Mouse (Mus musculus): ENCODE data around the gene Kctd12. TPM values are rescaled to one million over a fixed set of nuclear protein-coding genes. Genes with fewer than 3 reads are reported as not detected.

The Kctd12 gene
- 10.7 and 25.5 TPM in 2 replicates for polyA plus RNA-seq (2012; rRNA removed)

DNA sequence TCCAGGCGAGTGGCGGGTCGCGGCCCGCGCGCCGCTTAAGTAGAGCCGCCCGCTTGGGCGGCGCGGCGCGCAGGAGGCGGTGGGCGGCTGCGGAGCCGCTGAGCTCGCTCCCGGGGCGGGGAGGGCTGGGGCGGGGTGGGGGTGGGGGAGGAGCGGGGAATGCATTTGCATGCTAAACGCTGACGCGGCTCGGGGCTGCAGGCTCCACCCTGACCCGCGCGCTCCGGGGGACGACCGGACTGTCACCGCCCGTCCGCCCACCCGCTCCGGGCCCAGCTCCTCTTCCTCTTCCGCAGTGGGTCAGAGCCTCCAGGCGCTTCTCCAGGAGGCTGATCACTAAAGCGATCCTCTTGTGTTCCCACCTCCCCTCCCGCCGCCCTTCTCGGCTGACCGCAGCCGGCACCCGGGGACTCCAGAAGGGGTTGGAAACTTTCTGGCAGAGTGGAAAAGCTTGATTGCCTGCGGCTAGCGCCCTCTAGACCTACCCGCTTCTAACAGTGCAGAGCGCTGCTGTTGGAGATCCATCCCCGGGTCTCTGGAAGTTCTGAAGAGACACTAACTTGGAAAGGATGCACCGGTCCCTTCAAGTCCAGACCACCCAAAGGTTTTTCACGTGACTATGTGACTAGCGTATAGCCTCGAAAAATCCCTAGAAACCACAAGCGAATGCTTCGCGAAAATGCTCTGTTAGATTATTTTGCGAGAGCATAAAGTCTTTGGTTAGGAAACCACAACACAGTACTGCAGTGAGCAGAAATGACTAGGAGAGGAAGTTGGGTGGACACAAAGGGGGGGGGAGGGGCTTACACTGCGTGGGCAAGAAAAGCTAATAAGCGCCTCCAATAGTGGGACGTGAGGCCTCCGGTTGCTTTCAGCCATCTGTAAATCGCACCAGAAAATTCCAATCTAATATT is at the start of gene Kctd12:
Kctd12 (minus strand) TSS at position 11 of the 914 bp plus-strand sequence.
- peak within 1 kb of the TSS; percentile 62 for H3K27ac ChIP-seq (ENCODE audit: insufficient read depth, low read depth, low read length)
- 2% methylated on average over 62 of the region's 66 CpGs for WGBS
- no peaks in the 10 kb centered on the region for H3K27me3 ChIP-seq (ENCODE audit: control insufficient read depth, insufficient read depth, low read length)
- no peaks in the 10 kb centered on the region; the same call in 1 of the 2 replicates for H3K4me1 ChIP-seq (ENCODE audit: control insufficient read depth, insufficient read depth, insufficient read length, low read length)
- TF ChIP-seq CTCF (IDR thresholded peaks at IDR 0.05; ENCODE audit: extremely low read depth, insufficient read length, insufficient replicate concordance, low read depth, low read length) (peak; percentile 50; the same call in 1 of the 2 replicates), POLR2A (IDR thresholded peaks at IDR 0.05; ENCODE audit: low read depth, low read length) (no peak; the same call in 1 of the 2 replicates)
- H3K4me3 ChIP-seq (ENCODE audit: low read depth, low read length), result peak within 1 kb of the TSS; percentile 75
- H3K36me3 ChIP-seq (ENCODE audit: control insufficient read depth, insufficient read depth, low read length), result no peaks in the 10 kb centered on the region

DNA sequence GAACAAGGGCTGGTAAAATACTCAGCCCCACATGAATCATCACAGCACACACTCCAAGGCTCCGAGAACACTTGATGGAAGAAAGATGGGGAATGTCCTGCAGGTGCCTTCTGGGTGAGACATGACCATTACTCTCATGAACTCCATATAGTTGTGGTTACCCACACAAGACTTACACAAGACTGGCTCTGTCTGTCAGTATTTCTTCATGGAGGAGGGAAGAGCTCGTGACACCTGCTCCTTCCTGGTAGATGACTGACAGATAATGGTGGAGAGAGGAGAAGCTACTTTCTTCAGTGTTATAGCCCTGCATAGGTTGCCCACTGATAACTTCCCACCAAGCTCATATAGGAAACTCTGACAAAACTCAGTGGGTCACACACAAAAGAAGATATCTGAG is 46.8 kb upstream of the Kctd12 start:
- H3K4me3 ChIP-seq (ENCODE audit: low read depth, low read length), result no peak overlapping the region
- no peaks in the 10 kb centered on the region for H3K4me1 ChIP-seq (ENCODE audit: control insufficient read depth, insufficient read depth, insufficient read length, low read length)
- 71% methylated on average over 2 of the region's 2 CpGs for WGBS
- H3K27me3 ChIP-seq (ENCODE audit: control insufficient read depth, insufficient read depth, low read length), result no peaks in the 10 kb centered on the region
- no peak overlapping the region for H3K27ac ChIP-seq (ENCODE audit: insufficient read depth, low read depth, low read length)
- TF ChIP-seq CTCF (IDR thresholded peaks at IDR 0.05; ENCODE audit: extremely low read depth, insufficient read length, insufficient replicate concordance, low read depth, low read length) (no peak), POLR2A (IDR thresholded peaks at IDR 0.05; ENCODE audit: low read depth, low read length) (no peak)
- H3K36me3 ChIP-seq (ENCODE audit: control insufficient read depth, insufficient read depth, low read length), result no peaks in the 10 kb centered on the region

DNA sequence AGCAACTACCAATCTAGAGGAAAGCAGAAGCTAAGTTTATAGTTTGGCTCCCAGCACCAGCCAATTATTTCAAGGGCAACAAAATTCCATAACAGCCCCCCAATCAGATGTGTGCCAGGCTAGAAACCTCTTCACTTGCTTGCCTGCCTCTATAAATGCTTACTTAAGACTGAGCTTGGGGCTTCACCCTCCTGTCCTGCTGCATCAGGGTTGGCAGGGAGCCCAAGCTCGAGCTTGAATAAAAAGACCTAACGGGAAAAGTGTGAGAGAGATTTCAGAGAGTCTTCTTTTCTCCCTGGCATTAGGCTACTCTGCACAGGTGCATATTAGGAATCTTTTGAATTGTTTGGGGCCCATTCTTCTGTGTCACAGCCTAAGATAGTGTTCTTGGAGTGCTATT is 37.6 kb upstream of the Kctd12 start:
- Histone ChIP-seq H3K27ac (ENCODE audit: insufficient read depth, low read depth, low read length) (no peak overlapping the region), H3K4me3 (ENCODE audit: low read depth, low read length) (no peak overlapping the region), H3K36me3 (ENCODE audit: control insufficient read depth, insufficient read depth, low read length) (no peaks in the 10 kb centered on the region), H3K27me3 (ENCODE audit: control insufficient read depth, insufficient read depth, low read length) (no peaks in the 10 kb centered on the region), H3K4me1 (ENCODE audit: control insufficient read depth, insufficient read depth, insufficient read length, low read length) (no peaks in the 10 kb centered on the region)
- WGBS, result 33% methylated on average over 2 of the region's 2 CpGs
- TF ChIP-seq CTCF (IDR thresholded peaks at IDR 0.05; ENCODE audit: extremely low read depth, insufficient read length, insufficient replicate concordance, low read depth, low read length) (no peak), POLR2A (IDR thresholded peaks at IDR 0.05; ENCODE audit: low read depth, low read length) (no peak)

DNA sequence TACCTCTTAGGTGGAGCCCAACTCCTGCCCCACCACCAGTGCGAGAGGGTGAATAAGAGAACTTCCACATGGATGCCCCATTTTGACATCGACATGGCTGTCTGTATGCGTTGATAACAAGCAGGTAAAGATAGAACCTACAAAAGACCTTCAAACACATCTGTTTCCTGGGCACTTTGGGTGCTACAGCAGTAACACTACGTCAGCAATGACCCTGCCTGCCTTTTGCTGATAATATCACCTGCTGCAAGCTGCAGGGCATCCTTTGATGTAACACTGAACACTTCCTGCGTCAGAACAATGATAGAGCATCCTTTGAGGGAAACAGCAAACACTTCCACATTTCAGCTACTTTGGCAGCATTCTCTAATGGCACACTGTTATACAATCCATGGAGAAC is 34.6 kb upstream of the Kctd12 start:
- 56% methylated on average over 5 of the region's 5 CpGs for WGBS
- no peaks in the 10 kb centered on the region for H3K27me3 ChIP-seq (ENCODE audit: control insufficient read depth, insufficient read depth, low read length)
- H3K4me1 ChIP-seq (ENCODE audit: control insufficient read depth, insufficient read depth, insufficient read length, low read length), result no peaks in the 10 kb centered on the region
- no peaks in the 10 kb centered on the region for H3K36me3 ChIP-seq (ENCODE audit: control insufficient read depth, insufficient read depth, low read length)
- no peak overlapping the region for H3K27ac ChIP-seq (ENCODE audit: insufficient read depth, low read depth, low read length)
- no peak overlapping the region for H3K4me3 ChIP-seq (ENCODE audit: low read depth, low read length)
- TF ChIP-seq POLR2A (IDR thresholded peaks at IDR 0.05; ENCODE audit: low read depth, low read length) (no peak), CTCF (IDR thresholded peaks at IDR 0.05; ENCODE audit: extremely low read depth, insufficient read length, insufficient replicate concordance, low read depth, low read length) (no peak)

DNA sequence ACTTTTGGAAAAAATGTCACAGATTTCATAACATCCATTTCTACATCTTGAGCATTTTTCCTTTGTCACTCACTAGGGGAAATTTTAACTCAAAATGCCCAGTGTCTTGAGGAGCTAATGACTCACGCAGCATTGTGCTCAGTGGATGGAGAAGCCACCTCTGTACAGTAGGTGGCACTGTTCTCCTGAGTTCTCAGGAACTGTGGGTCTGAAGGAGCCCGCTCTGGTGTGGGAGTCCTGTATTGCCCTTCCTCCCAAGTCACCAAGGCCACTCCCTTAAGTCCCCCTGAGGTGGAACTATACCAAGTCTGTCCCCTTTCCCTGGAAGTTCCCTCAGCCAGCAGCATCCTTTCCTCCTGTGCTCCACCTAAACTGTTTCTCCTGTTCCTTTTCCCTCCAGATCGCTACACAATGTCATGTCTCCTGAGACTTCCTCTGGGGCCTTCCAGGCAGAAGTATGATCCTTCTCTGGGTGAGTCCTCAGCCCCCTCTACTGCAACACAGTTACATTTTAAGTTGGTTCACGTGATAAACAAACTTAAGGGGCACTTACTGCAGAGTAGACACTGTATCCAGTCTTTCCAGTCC is 30.2 kb upstream of the Kctd12 start:
- Histone ChIP-seq H3K27ac (ENCODE audit: insufficient read depth, low read depth, low read length) (no peak overlapping the region), H3K4me3 (ENCODE audit: low read depth, low read length) (no peak overlapping the region), H3K36me3 (ENCODE audit: control insufficient read depth, insufficient read depth, low read length) (no peaks in the 10 kb centered on the region), H3K27me3 (ENCODE audit: control insufficient read depth, insufficient read depth, low read length) (no peaks in the 10 kb centered on the region), H3K4me1 (ENCODE audit: control insufficient read depth, insufficient read depth, insufficient read length, low read length) (no peaks in the 10 kb centered on the region)
- TF ChIP-seq POLR2A (IDR thresholded peaks at IDR 0.05; ENCODE audit: low read depth, low read length) (no peak), CTCF (IDR thresholded peaks at IDR 0.05; ENCODE audit: extremely low read depth, insufficient read length, insufficient replicate concordance, low read depth, low read length) (peak; percentile 75; the same call in 1 of the 2 replicates)
- 24% methylated on average over 4 of the region's 4 CpGs for whole genome bisulfite sequencing

DNA sequence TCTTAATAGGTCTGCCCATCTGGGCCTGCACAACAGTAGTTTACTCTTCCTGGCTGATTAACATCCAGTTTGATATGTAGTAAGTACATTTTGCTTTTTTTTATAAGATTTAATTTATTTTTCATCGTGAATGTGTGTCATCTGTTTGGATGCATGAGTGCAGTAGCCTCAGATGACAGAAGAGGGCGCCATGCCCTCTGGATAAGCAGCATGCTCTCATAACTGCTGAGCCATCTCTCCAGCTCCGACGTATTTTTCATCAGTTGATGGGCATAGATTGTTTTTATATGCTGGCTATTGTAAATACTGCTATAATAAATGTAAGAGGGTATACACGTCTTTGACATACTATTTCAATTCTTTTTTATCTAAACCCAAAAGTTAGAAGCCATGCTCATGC is 29.3 kb upstream of the Kctd12 start:
- Histone ChIP-seq H3K27me3 (ENCODE audit: control insufficient read depth, insufficient read depth, low read length) (no peaks in the 10 kb centered on the region), H3K4me3 (ENCODE audit: low read depth, low read length) (no peak overlapping the region), H3K36me3 (ENCODE audit: control insufficient read depth, insufficient read depth, low read length) (no peaks in the 10 kb centered on the region), H3K27ac (ENCODE audit: insufficient read depth, low read depth, low read length) (no peak overlapping the region), H3K4me1 (ENCODE audit: control insufficient read depth, insufficient read depth, insufficient read length, low read length) (no peaks in the 10 kb centered on the region)
- TF ChIP-seq POLR2A (IDR thresholded peaks at IDR 0.05; ENCODE audit: low read depth, low read length) (no peak), CTCF (IDR thresholded peaks at IDR 0.05; ENCODE audit: extremely low read depth, insufficient read length, insufficient replicate concordance, low read depth, low read length) (peak; percentile 65; the same call in 1 of the 2 replicates)
- WGBS, result 25% methylated on average over 5 of the region's 5 CpGs

DNA sequence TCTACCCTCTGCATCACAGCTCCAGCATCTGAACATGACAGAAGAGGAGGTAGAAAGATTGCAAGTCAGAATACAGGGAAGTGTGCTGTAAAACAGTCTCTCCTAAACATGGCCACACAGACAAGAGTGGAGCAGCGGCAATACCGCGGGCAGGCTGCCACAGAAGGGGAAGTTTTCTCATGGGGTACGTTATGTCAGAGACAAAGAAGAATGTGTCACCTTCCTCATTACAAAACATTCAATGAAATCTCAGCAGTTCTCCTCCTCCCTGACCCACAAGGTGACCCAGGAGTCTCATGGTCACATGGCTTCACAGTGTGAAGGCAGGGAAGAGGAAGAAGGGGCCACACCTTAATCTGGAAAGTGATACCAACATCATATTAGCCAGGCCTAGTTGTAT is 25.3 kb upstream of the Kctd12 start:
- TF ChIP-seq CTCF (IDR thresholded peaks at IDR 0.05; ENCODE audit: extremely low read depth, insufficient read length, insufficient replicate concordance, low read depth, low read length) (no peak), POLR2A (IDR thresholded peaks at IDR 0.05; ENCODE audit: low read depth, low read length) (no peak)
- WGBS, result 76% methylated on average over 4 of the region's 4 CpGs
- no peaks in the 10 kb centered on the region; the same call in 1 of the 2 replicates for H3K27me3 ChIP-seq (ENCODE audit: control insufficient read depth, insufficient read depth, low read length)
- no peaks in the 10 kb centered on the region for H3K36me3 ChIP-seq (ENCODE audit: control insufficient read depth, insufficient read depth, low read length)
- H3K4me3 ChIP-seq (ENCODE audit: low read depth, low read length), result no peak overlapping the region
- H3K4me1 ChIP-seq (ENCODE audit: control insufficient read depth, insufficient read depth, insufficient read length, low read length), result no peaks in the 10 kb centered on the region
- H3K27ac ChIP-seq (ENCODE audit: insufficient read depth, low read depth, low read length), result no peak overlapping the region
